Mouse (Mus musculus): ENCODE results near the gene Rnf111. TPM values are rescaled to one million over a fixed set of nuclear protein-coding genes. Genes with fewer than 3 reads are reported as not detected.
A peak's percentile ranks its signal among the peaks of the same experiment; 100 is the strongest.
"Not testable (repeated sequence)": the region's sequence is repeated elsewhere in the genome, so short reads cannot be mapped to it uniquely, and the experiment has no call there.

The Rnf111 gene
- polyA plus RNA-seq (2016; fragmentation: Nextera tagmentation; extraction: Ambion mirVana), result 43.7 and 44.6 TPM in 2 replicates

- ATAC-seq (ENCODE audit: low FRiP score), result peak; percentile 95
- Histone ChIP-seq H3K4me1 (peaks cover 14% of the 10 kb centered on the region; the same call in 1 of the 2 replicates), H3K36me3 (0 out of 2 replicates have a peak, but pooled peaks cover 2% of the 10 kb centered on the region), H3K27me3 (no peaks in the 10 kb centered on the region), H3K4me3 (peak within 1 kb of the TSS; percentile 95), H3K9me3 (replicated peaks) (no peaks in the 10 kb centered on the region), H3K9ac (peak within 1 kb of the TSS; percentile 94), H3K4me2 (replicated peaks) (peak within 1 kb of the TSS; percentile 67), H3K27ac (peak within 1 kb of the TSS; percentile 99)
- WGBS, result under 1% methylated on average over 36 of the region's 45 CpGs
Observed at GRCm38 (mm10) chr9:70503626-70504041, at the start of gene Rnf111. Gene Rnf111 (minus strand): TSS chr9:70503725.

- not testable (repeated sequence) for H3K27me3 ChIP-seq; H3K9me3 ChIP-seq (replicated peaks); H3K27ac ChIP-seq; H3K4me1 ChIP-seq; H3K4me2 ChIP-seq (replicated peaks); H3K9ac ChIP-seq; H3K4me3 ChIP-seq; ATAC-seq (ENCODE audit: low FRiP score)
- peaks cover 18% of the 10 kb centered on the region for H3K36me3 ChIP-seq
- 92% methylated on average over 2 of the region's 2 CpGs for WGBS
Observed at GRCm38 (mm10) chr9:70552233-70552632, 48.7 kb upstream of the Rnf111 start.

- no peak for ATAC-seq (ENCODE audit: low FRiP score)
- Histone ChIP-seq H3K9ac (no peak overlapping the region), H3K4me3 (no peak overlapping the region), H3K9me3 (replicated peaks) (peaks cover 6% of the 10 kb centered on the region), H3K4me1 (peaks cover 3% of the 10 kb centered on the region), H3K4me2 (replicated peaks) (no peak overlapping the region), H3K27ac (no peak overlapping the region), H3K27me3 (no peaks in the 10 kb centered on the region), H3K36me3 (peaks cover 18% of the 10 kb centered on the region)
- WGBS, result 95% methylated on average over 1 of the region's 1 CpGs
Observed at GRCm38 (mm10) chr9:70551524-70551923, 48.0 kb upstream of the Rnf111 start.

GRCm38 (mm10) chr9:70548304-70548703 lies 44.8 kb upstream of the Rnf111 start:
- WGBS, result 87% methylated on average over 4 of the region's 4 CpGs
- H3K36me3 ChIP-seq, result peaks cover 18% of the 10 kb centered on the region

GRCm38 (mm10) chr9:70546576-70546975 lies 43.1 kb upstream of the Rnf111 start:
- WGBS, result 90% methylated on average over 2 of the region's 3 CpGs
- ATAC-seq (ENCODE audit: low FRiP score); H3K9me3 ChIP-seq (replicated peaks); H3K4me3 ChIP-seq; H3K27me3 ChIP-seq; H3K4me2 ChIP-seq (replicated peaks); H3K9ac ChIP-seq; H3K36me3 ChIP-seq; H3K27ac ChIP-seq: not testable (repeated sequence)
- H3K4me1 ChIP-seq, result peaks cover 10% of the 10 kb centered on the region

More at GRCm38 (mm10) chr9:70548304-70548703, 44.8 kb upstream of the Rnf111 start:
- H3K4me3 ChIP-seq, result no peak overlapping the region
- no peak overlapping the region for H3K4me2 ChIP-seq (replicated peaks)
- H3K9me3 ChIP-seq (replicated peaks), result peaks cover 6% of the 10 kb centered on the region
- no peak overlapping the region for H3K27ac ChIP-seq
- H3K4me1 ChIP-seq, result peaks cover 8% of the 10 kb centered on the region
- H3K9ac ChIP-seq, result no peak overlapping the region
- ATAC-seq (ENCODE audit: low FRiP score), result no peak
- no peaks in the 10 kb centered on the region for H3K27me3 ChIP-seq

GRCm38 (mm10) chr9:70544831-70545230 lies 41.3 kb upstream of the Rnf111 start:
- no peaks in the 10 kb centered on the region for H3K9me3 ChIP-seq (replicated peaks)
- H3K27me3 ChIP-seq, result no peaks in the 10 kb centered on the region
- H3K4me1 ChIP-seq, result peaks cover 13% of the 10 kb centered on the region
- H3K36me3 ChIP-seq, result no peaks in the 10 kb centered on the region
- WGBS, result 77% methylated on average over 1 of the region's 1 CpGs
- H3K4me3 ChIP-seq, result no peak overlapping the region
- H3K9ac ChIP-seq, result no peak overlapping the region
- ATAC-seq (ENCODE audit: low FRiP score), result no peak
- H3K4me2 ChIP-seq (replicated peaks), result no peak overlapping the region
- H3K27ac ChIP-seq, result no peak overlapping the region

- no peaks in the 10 kb centered on the region for H3K27me3 ChIP-seq
- H3K4me2 ChIP-seq (replicated peaks), result peak overlapping the region; percentile 79
- no peak for ATAC-seq (ENCODE audit: low FRiP score)
- peaks cover 13% of the 10 kb centered on the region for H3K4me1 ChIP-seq
- 0 out of 2 replicates have a peak overlapping the region, but pooled peaks have one; percentile 6 for H3K9ac ChIP-seq
- no peaks in the 10 kb centered on the region for H3K36me3 ChIP-seq
- H3K27ac ChIP-seq, result no peak overlapping the region
- peak overlapping the region; percentile 95 for H3K4me3 ChIP-seq
- WGBS, result 68% methylated on average over 5 of the region's 5 CpGs
- H3K9me3 ChIP-seq (replicated peaks), result no peaks in the 10 kb centered on the region
Observed at GRCm38 (mm10) chr9:70543985-70544384, 40.5 kb upstream of the Rnf111 start.

- peaks cover 13% of the 10 kb centered on the region for H3K4me1 ChIP-seq
- H3K4me3 ChIP-seq, result peak overlapping the region; percentile 95
- no peaks in the 10 kb centered on the region for H3K9me3 ChIP-seq (replicated peaks)
- ATAC-seq (ENCODE audit: low FRiP score), result peak; percentile 78
- H3K4me2 ChIP-seq (replicated peaks), result peak overlapping the region; percentile 79
- no peaks in the 10 kb centered on the region for H3K36me3 ChIP-seq
- 1% methylated on average over 59 of the region's 64 CpGs for WGBS
- H3K9ac ChIP-seq, result peak overlapping the region; percentile 96
- H3K27ac ChIP-seq, result peak overlapping the region; percentile 99
- H3K27me3 ChIP-seq, result no peaks in the 10 kb centered on the region
Observed at GRCm38 (mm10) chr9:70543048-70543880, 39.7 kb upstream of the Rnf111 start.

GRCm38 (mm10) chr9:70542305-70543041 lies 38.9 kb upstream of the Rnf111 start, which contains the start of gene Sltm:
Gene Sltm (plus strand): TSS chr9:70542754.
- no peaks in the 10 kb centered on the region for H3K27me3 ChIP-seq
- H3K9me3 ChIP-seq (replicated peaks), result no peaks in the 10 kb centered on the region
- H3K4me2 ChIP-seq (replicated peaks), result peak within 1 kb of the TSS; percentile 79
- peak within 1 kb of the TSS; percentile 95 for H3K4me3 ChIP-seq
- H3K9ac ChIP-seq, result peak within 1 kb of the TSS; percentile 96
- peak; percentile 96 for ATAC-seq (ENCODE audit: low FRiP score)
- H3K36me3 ChIP-seq, result no peaks in the 10 kb centered on the region
- peak within 1 kb of the TSS; percentile 99 for H3K27ac ChIP-seq
- WGBS, result under 1% methylated on average over 59 of the region's 75 CpGs
- peaks cover 9% of the 10 kb centered on the region for H3K4me1 ChIP-seq

- 7% methylated on average over 6 of the region's 6 CpGs for WGBS
- peak overlapping the region; percentile 79 for H3K4me2 ChIP-seq (replicated peaks)
- ATAC-seq (ENCODE audit: low FRiP score), result no peak
- peaks cover 9% of the 10 kb centered on the region for H3K4me1 ChIP-seq
- no peaks in the 10 kb centered on the region for H3K27me3 ChIP-seq
- H3K9me3 ChIP-seq (replicated peaks), result no peaks in the 10 kb centered on the region
- peak overlapping the region; percentile 96 for H3K9ac ChIP-seq
- no peak overlapping the region for H3K27ac ChIP-seq
- no peaks in the 10 kb centered on the region for H3K36me3 ChIP-seq
- H3K4me3 ChIP-seq, result peak overlapping the region; percentile 95
Observed at GRCm38 (mm10) chr9:70541584-70541983, 38.1 kb upstream of the Rnf111 start.

- Histone ChIP-seq H3K4me3 (no peak overlapping the region), H3K9me3 (replicated peaks) (no peaks in the 10 kb centered on the region), H3K4me1 (no peaks in the 10 kb centered on the region), H3K27ac (no peak overlapping the region), H3K27me3 (no peaks in the 10 kb centered on the region), H3K36me3 (no peaks in the 10 kb centered on the region), H3K4me2 (replicated peaks) (no peak overlapping the region), H3K9ac (no peak overlapping the region)
- ATAC-seq (ENCODE audit: low FRiP score), result no peak
- WGBS, result 82% methylated on average over 3 of the region's 3 CpGs
Observed at GRCm38 (mm10) chr9:70533328-70533727, 29.8 kb upstream of the Rnf111 start.

- 90% methylated on average over 7 of the region's 7 CpGs for WGBS
- H3K4me3 ChIP-seq, result no peak overlapping the region
- H3K27me3 ChIP-seq, result no peaks in the 10 kb centered on the region
- H3K4me2 ChIP-seq (replicated peaks), result no peak overlapping the region
- no peak overlapping the region for H3K27ac ChIP-seq
- no peak for ATAC-seq (ENCODE audit: low FRiP score)
- H3K36me3 ChIP-seq, result no peaks in the 10 kb centered on the region
- H3K4me1 ChIP-seq, result no peaks in the 10 kb centered on the region
- no peak overlapping the region for H3K9ac ChIP-seq
- H3K9me3 ChIP-seq (replicated peaks), result no peaks in the 10 kb centered on the region
Observed at GRCm38 (mm10) chr9:70524366-70524765, 20.8 kb upstream of the Rnf111 start.

All from hindbrain, embryonic 12.5 days (tissue).